Mouse (Mus musculus) liver, embryonic 11.5 days (tissue): Measurements from ENCODE around the gene Rbm20. TPM values are rescaled to one million over a fixed set of nuclear protein-coding genes. Genes with fewer than 3 reads are reported as not detected.

Source experiments
- ATAC-seq: fragments of 200-750 bp; cut with Nextera tagmentation; replicated peaks from 2 replicates; pipeline ENCODE4 v1.8.0; 2017; ENCODE audit warnings: moderate number of reproducible peaks, mild to moderate bottlenecking, moderate TSS enrichment, moderate library complexity; ENCODE audit not compliant: low FRiP score
- DNase-seq: peaks from one replicate; pipeline ENCODE4 v3.0.0-alpha.2; 2017; ENCODE audit warnings: low spot score
- H3K27ac ChIP-seq: fragments of 300-500 bp; sonication (generic); 2 replicates; pipeline ENCODE4 v1.5.1; 2014; ENCODE audit warnings: mild to moderate bottlenecking, low read depth, low read length, control low read depth
- H3K27me3 ChIP-seq: fragments of 300-500 bp; sonication (generic); replicated peaks from 2 replicates; pipeline ENCODE4 v1.6.1; 2014; ENCODE audit warnings: low read length, mixed read lengths; ENCODE audit not compliant: control insufficient read depth, insufficient read depth
- H3K36me3 ChIP-seq: fragments of 300-500 bp; sonication (generic); 2 replicates; pipeline ENCODE4 v1.6.1; 2014; ENCODE audit warnings: mild to moderate bottlenecking, low read length, moderate library complexity, mixed read lengths; ENCODE audit not compliant: control insufficient read depth, insufficient read depth
- H3K4me1 ChIP-seq: fragments of 300-500 bp; sonication (generic); replicated peaks from 2 replicates; pipeline ENCODE4 v1.6.1; 2014; ENCODE audit warnings: low read length, mixed read lengths; ENCODE audit not compliant: control insufficient read depth, insufficient read depth
- H3K4me2 ChIP-seq: fragments of 300-500 bp; sonication (generic); 2 replicates; pipeline ENCODE4 v1.6.1; 2014; ENCODE audit warnings: mild to moderate bottlenecking, control low read depth, moderate library complexity
- H3K4me3 ChIP-seq: fragments of 300-500 bp; sonication (generic); 2 replicates; pipeline ENCODE4 v1.5.1; 2014; ENCODE audit warnings: low read depth, low read length, control low read depth
- H3K9ac ChIP-seq: fragments of 300-500 bp; sonication (generic); 2 replicates; pipeline ENCODE4 v1.6.1; 2014; ENCODE audit warnings: low read depth, low read length, control low read depth
- H3K9me3 ChIP-seq: fragments of 300-500 bp; sonication (generic); 2 replicates; pipeline ENCODE4 v1.6.1; 2016; ENCODE audit warnings: low read length, inconsistent platforms, mixed read lengths; ENCODE audit not compliant: control insufficient read depth
- WGBS: fragments of 180-500 bp; shearing (Covaris S2); extraction: QIAGEN DNeasy Blood & Tissue Kit; methylation state at CpG from one replicate; pipeline ENCODE4 v1.1.7; 2014; 5-methylcytosine and 5-hydroxymethylcytosine counted together
- polyA plus RNA-seq: library from polyadenylated mRNA; unstranded; fragments of >200 nt; fragmentation: Nextera tagmentation; extraction: Ambion mirVana; gene quantifications from 2 replicates; pipeline ENCODE4 v1.2.1, GENCODE M21; 2014

Gene Rbm20
- polyA plus RNA-seq, 1 experiment from 2014 or later: 0.37 TPM

DNA sequence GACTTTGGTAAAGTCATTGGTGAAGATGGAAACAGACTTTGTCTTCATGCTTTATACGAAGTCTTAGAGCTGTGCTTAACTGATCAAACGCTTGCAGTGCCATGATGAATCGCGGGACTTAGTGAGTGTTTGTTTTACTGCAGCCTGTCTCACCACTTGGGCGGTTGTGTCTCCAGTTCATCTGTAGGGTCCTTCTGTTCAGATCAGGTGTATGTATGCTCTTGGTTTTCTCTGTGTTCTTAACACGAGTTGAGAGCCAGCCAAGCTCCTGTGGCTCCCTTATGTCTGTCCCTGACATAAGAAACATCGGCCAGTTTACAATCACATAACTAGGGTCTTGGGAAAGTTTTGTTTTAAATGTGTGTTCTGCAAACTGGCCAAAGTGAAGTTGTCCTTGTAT, 2.9 kb downstream of the Rbm20 start:
- Histone ChIP-seq H3K4me3 (no peak overlapping the region), H3K27me3 (peaks cover 41% of the 10 kb centered on the region), H3K9ac (no peak overlapping the region)

GRCm38 (mm10) chr19:53682427-53682826, 5.3 kb downstream of the Rbm20 start:
- WGBS: 47% methylated on average over 8 of the region's 8 CpGs
- Histone ChIP-seq H3K4me1 (no peaks in the 10 kb centered on the region), H3K4me2 (no peak overlapping the region), H3K9ac (no peak overlapping the region), H3K27ac (no peak overlapping the region), H3K36me3 (no peaks in the 10 kb centered on the region), H3K9me3 (no peaks in the 10 kb centered on the region), H3K4me3 (no peak overlapping the region), H3K27me3 (peaks cover 16% of the 10 kb centered on the region)
- ATAC-seq: no peak
- no peak for DNase-seq

More for the DNA sequence above, 2.9 kb downstream of the Rbm20 start:
- no peaks in the 10 kb centered on the region for H3K9me3 ChIP-seq
- ATAC-seq (no peak), DNase-seq (no peak)
- peaks cover 5% of the 10 kb centered on the region for H3K4me1 ChIP-seq
- no peaks in the 10 kb centered on the region for H3K36me3 ChIP-seq
- 79% methylated on average over 7 of the region's 7 CpGs for WGBS
- H3K27ac ChIP-seq: no peak overlapping the region
- H3K4me2 ChIP-seq: no peak overlapping the region

DNA sequence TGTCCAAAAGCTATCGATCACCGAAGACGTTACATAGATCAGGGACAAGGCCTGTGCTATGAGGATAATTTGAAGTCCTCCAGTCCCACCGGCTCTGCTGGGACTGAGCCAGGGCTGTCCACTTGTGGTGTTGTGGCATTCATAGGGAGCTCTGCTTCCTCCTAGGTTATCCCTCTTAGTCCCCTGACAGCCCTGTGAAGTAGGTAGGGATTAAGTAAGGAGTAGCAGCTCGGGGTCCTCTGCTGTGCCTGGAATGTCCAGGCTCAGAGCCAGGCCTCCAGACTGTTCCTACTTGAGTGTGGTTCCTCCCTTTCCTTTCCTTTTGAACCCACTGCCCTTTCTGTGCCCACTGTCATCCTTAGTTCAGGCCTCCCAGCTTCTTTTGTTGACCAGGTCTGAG, 10.5 kb downstream of the Rbm20 start:
- 85% methylated on average over 5 of the region's 5 CpGs for WGBS
- no peaks in the 10 kb centered on the region for H3K4me1 ChIP-seq
- ATAC-seq (no peak), DNase-seq (no peak)
- H3K36me3 ChIP-seq: no peaks in the 10 kb centered on the region
- no peaks in the 10 kb centered on the region for H3K9me3 ChIP-seq
- H3K27me3 ChIP-seq: no peaks in the 10 kb centered on the region
- H3K9ac ChIP-seq: no peak overlapping the region
- no peak overlapping the region for H3K4me2 ChIP-seq
- H3K27ac ChIP-seq: no peak overlapping the region
- H3K4me3 ChIP-seq: no peak overlapping the region

DNA sequence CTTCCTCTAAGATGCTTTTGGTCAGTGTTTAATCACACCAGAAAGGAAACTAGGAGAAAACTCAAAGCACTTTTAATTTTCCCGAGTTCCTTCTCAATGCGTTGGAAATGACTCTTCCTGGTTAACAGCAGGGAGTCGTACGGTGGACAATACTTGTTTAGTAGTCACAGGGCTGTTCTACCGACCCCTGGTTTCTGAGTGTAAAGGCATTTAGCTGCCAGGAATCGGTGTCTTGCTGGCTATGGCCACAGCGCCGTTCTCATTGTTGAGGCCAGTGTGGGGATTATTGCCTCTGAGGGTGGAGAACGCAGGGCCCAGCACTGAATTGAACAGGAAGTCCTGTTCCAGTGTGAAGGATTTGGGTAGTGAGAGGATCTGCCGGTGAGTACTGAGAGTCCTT, 13.7 kb downstream of the Rbm20 start:
- no peak overlapping the region for H3K27ac ChIP-seq
- no peak overlapping the region for H3K9ac ChIP-seq
- H3K27me3 ChIP-seq: no peaks in the 10 kb centered on the region
- H3K9me3 ChIP-seq: no peaks in the 10 kb centered on the region
- DNase-seq (no peak), ATAC-seq (no peak)
- no peaks in the 10 kb centered on the region for H3K36me3 ChIP-seq
- 79% methylated on average over 10 of the region's 10 CpGs for WGBS
- H3K4me2 ChIP-seq: no peak overlapping the region
- H3K4me3 ChIP-seq: no peak overlapping the region
- no peaks in the 10 kb centered on the region for H3K4me1 ChIP-seq

DNA sequence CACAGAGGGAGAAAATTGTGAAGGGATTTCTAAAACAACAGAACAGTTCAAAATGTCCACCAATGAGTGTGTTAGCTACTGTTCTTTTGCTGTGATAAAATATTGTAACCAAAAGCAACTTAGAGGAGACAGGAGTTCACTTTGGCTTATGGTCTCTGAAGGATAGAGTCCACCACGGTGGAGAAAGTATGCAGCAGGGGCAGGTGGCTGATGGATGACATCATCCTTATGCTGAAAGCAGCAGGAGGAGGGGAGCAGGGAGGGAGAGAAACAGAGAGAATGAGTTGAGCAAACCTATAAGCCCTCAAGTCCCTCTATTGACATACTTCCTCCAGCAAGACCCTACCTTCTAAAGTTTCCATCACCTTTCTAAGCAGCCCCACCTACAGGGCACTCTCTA, 16.9 kb downstream of the Rbm20 start:
- no peak overlapping the region for H3K9ac ChIP-seq
- DNase-seq (no peak), ATAC-seq (no peak)
- WGBS: 25% methylated on average over 1 of the region's 1 CpGs
- H3K4me1 ChIP-seq: no peaks in the 10 kb centered on the region
- H3K36me3 ChIP-seq: no peaks in the 10 kb centered on the region
- no peaks in the 10 kb centered on the region for H3K9me3 ChIP-seq
- H3K27ac ChIP-seq: no peak overlapping the region
- no peak overlapping the region for H3K4me3 ChIP-seq
- no peak overlapping the region for H3K4me2 ChIP-seq
- no peaks in the 10 kb centered on the region for H3K27me3 ChIP-seq

- Histone ChIP-seq H3K4me3 (no peak overlapping the region), H3K4me2 (no peak overlapping the region), H3K27ac (no peak overlapping the region), H3K4me1 (no peaks in the 10 kb centered on the region), H3K36me3 (no peaks in the 10 kb centered on the region), H3K9ac (no peak overlapping the region), H3K9me3 (no peaks in the 10 kb centered on the region), H3K27me3 (no peaks in the 10 kb centered on the region)
- DNase-seq (no peak), ATAC-seq (no peak)
- 68% methylated on average over 6 of the region's 6 CpGs for WGBS
Measured at GRCm38 (mm10) chr19:53696079-53696478, 19.0 kb downstream of the Rbm20 start.

- no peak for DNase-seq
- no peaks in the 10 kb centered on the region for H3K27me3 ChIP-seq
- H3K27ac ChIP-seq: no peak overlapping the region
- no peaks in the 10 kb centered on the region for H3K36me3 ChIP-seq
- no peak for ATAC-seq
- no peak overlapping the region for H3K9ac ChIP-seq
- 85% methylated on average over 3 of the region's 3 CpGs for WGBS
- no peak overlapping the region for H3K4me3 ChIP-seq
- no peaks in the 10 kb centered on the region for H3K9me3 ChIP-seq
- H3K4me1 ChIP-seq: no peaks in the 10 kb centered on the region
- H3K4me2 ChIP-seq: no peak overlapping the region
Measured at GRCm38 (mm10) chr19:53696655-53697054, 19.5 kb downstream of the Rbm20 start.

DNA sequence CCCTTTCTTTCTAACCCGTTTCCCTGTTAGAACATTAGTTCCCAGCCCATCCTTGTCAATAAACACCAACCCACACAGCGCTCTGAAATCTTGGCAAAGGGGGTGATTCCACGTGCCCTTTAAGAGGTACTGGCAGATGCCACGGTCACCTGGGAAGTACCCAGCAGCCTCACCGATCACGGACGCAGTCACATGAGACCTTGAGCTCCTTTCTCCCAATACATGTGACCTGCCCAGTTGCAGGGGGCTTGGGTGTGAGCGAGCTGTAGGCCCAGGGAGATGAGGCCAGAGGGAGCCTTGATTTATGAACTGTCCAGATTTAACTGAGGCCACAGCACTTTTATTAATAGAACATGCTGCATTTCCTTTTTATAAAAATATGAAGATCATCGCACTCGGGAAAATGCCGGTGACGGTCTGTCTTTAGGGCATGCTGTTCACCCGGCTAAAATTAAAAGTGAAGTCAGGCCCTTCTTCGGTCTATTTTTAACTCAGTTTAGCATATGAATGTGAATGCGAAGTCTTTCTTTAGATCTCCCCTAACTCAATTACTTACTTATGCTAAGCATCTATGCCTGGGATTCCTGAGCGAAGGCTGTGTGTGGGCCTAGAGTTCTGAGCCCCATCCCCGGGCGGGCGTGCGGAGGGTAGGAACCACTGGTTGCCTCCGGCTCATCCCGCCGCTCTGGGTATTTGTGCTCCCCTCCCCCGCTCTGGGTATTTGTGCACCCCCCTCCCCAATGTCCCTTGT, 20.4 kb downstream of the Rbm20 start:
- Histone ChIP-seq H3K4me2 (no peak overlapping the region), H3K27ac (no peak overlapping the region), H3K9ac (no peak overlapping the region), H3K9me3 (no peaks in the 10 kb centered on the region), H3K4me1 (no peaks in the 10 kb centered on the region), H3K4me3 (no peak overlapping the region), H3K36me3 (no peaks in the 10 kb centered on the region), H3K27me3 (no peaks in the 10 kb centered on the region)
- WGBS: 58% methylated on average over 24 of the region's 24 CpGs
- no peak for DNase-seq
- no peak for ATAC-seq

DNA sequence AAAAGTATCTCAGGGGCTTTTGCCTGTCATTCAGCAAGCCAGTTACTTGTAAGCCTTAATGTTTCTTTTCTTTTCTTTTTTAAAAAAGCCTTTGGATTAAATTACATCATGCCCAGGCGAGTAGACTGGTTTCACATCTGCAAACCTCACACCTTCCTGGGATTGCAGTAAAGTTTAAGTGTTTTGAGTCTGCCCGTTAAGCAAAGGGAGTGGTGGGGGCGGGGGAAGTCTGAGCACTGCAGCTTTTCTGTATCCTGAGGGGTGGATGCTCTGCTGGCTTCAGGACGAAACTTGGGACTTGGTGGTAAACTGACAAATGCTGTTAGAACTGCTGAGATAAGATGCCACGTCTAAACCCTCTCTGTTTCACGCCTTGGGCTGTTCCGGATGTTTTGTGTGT, 22.6 kb downstream of the Rbm20 start:
- Histone ChIP-seq H3K36me3 (no peaks in the 10 kb centered on the region), H3K9me3 (no peaks in the 10 kb centered on the region)
- WGBS: 32% methylated on average over 7 of the region's 7 CpGs

More for the DNA sequence above, 22.6 kb downstream of the Rbm20 start:
- no peak overlapping the region for H3K27ac ChIP-seq
- no peaks in the 10 kb centered on the region for H3K27me3 ChIP-seq
- H3K9ac ChIP-seq: no peak overlapping the region
- ATAC-seq (no peak), DNase-seq (no peak)
- no peak overlapping the region for H3K4me2 ChIP-seq
- H3K4me3 ChIP-seq: no peak overlapping the region
- no peaks in the 10 kb centered on the region for H3K4me1 ChIP-seq
